Mouse (Mus musculus): Measurements from ENCODE around the gene Def6.

Def6 gene

GRCm38 (mm10) chr17:28240846-28241245 lies 33.3 kb downstream of the Def6 start:
- no peak for DNase-seq (ENCODE audit: low read depth, low spot score)

- DNase-seq (ENCODE audit: low read depth, low spot score): no peak
Observed at GRCm38 (mm10) chr17:28242296-28242695, 34.7 kb downstream of the Def6 start.

GRCm38 (mm10) chr17:28244214-28244613 lies 36.6 kb downstream of the Def6 start:
- no peak for DNase-seq (ENCODE audit: low read depth, low spot score)

GRCm38 (mm10) chr17:28244714-28245113 lies 37.1 kb downstream of the Def6 start:
- no peak for DNase-seq (ENCODE audit: low read depth, low spot score)

GRCm38 (mm10) chr17:28246640-28247039 lies 39.1 kb downstream of the Def6 start:
- no peak for DNase-seq (ENCODE audit: low read depth, low spot score)

- no peak for DNase-seq (ENCODE audit: low read depth, low spot score)
Observed at GRCm38 (mm10) chr17:28247613-28248012, 40.0 kb downstream of the Def6 start.

GRCm38 (mm10) chr17:28249062-28249461 lies 41.5 kb downstream of the Def6 start:
- no peak for DNase-seq (ENCODE audit: low read depth, low spot score)

GRCm38 (mm10) chr17:28251579-28252280 lies 44.2 kb downstream of the Def6 start:
- no peak for DNase-seq (ENCODE audit: low read depth, low spot score)

- no peak for DNase-seq (ENCODE audit: low read depth, low spot score)
Observed at GRCm38 (mm10) chr17:28252281-28252648, 44.7 kb downstream of the Def6 start.

GRCm38 (mm10) chr17:28253216-28253615 lies 45.6 kb downstream of the Def6 start:
- no peak for DNase-seq (ENCODE audit: low read depth, low spot score)

- no peak for DNase-seq (ENCODE audit: low read depth, low spot score)
Observed at GRCm38 (mm10) chr17:28254804-28255203, 47.2 kb downstream of the Def6 start.

GRCm38 (mm10) chr17:28255651-28256050 lies 48.1 kb downstream of the Def6 start:
- no peak for DNase-seq (ENCODE audit: low read depth, low spot score)

GRCm38 (mm10) chr17:28256651-28257328 lies 49.2 kb downstream of the Def6 start:
- peak; percentile 94 for DNase-seq (ENCODE audit: low read depth, low spot score)

GRCm38 (mm10) chr17:28258325-28258724 lies 50.7 kb downstream of the Def6 start:
- DNase-seq (ENCODE audit: low read depth, low spot score): no peak

GRCm38 (mm10) chr17:28259890-28260542 lies 52.4 kb downstream of the Def6 start:
- peak; percentile 53 for DNase-seq (ENCODE audit: low read depth, low spot score)

- no peak for DNase-seq (ENCODE audit: low read depth, low spot score)
Observed at GRCm38 (mm10) chr17:28260543-28260909, 52.9 kb downstream of the Def6 start.

- no peak for DNase-seq (ENCODE audit: low read depth, low spot score)
Observed at GRCm38 (mm10) chr17:28261795-28262194, 54.2 kb downstream of the Def6 start.

- no peak for DNase-seq (ENCODE audit: low read depth, low spot score)
Observed at GRCm38 (mm10) chr17:28263181-28263894, 55.8 kb downstream of the Def6 start.

GRCm38 (mm10) chr17:28267251-28267650 lies 59.7 kb downstream of the Def6 start:
- DNase-seq (ENCODE audit: low read depth, low spot score): no peak

GRCm38 (mm10) chr17:28270165-28270564 lies 62.6 kb downstream of the Def6 start:
- DNase-seq (ENCODE audit: low read depth, low spot score): no peak

GRCm38 (mm10) chr17:28271537-28272266 lies 64.1 kb downstream of the Def6 start:
- DNase-seq (ENCODE audit: low read depth, low spot score): no peak

Data from CD4-positive helper T cell, adult 2 months (primary cell).